Mouse (Mus musculus) C2C12 (cell line): ENCODE measurements at regions not wholly inside any gene's neighbourhood (a gene's known extent, or its start where the extent isn't known, plus 50 kb on each side); places are given as distances from the start of the nearest gene placed in this dataset.
A peak's percentile ranks its signal among the peaks of the same experiment; 100 is the strongest.

Source experiments
- H3K27me3 ChIP-seq: one replicate; pipeline ENCODE4 v1.6.1; 2011; ENCODE audit not compliant: control insufficient read depth, insufficient read depth, insufficient read length
- H3K36me3 ChIP-seq: one replicate; pipeline ENCODE4 v1.6.1; 2011; ENCODE audit not compliant: control insufficient read depth, insufficient read depth
- H3K4me3 ChIP-seq: one replicate; pipeline ENCODE4 v1.5.1; 2011; ENCODE audit warnings: mild to moderate bottlenecking, control low read depth; ENCODE audit not compliant: poor library complexity, insufficient read depth, severe bottlenecking
- H3K79me2 ChIP-seq: one replicate; pipeline ENCODE4 v1.6.1; 2011; ENCODE audit not compliant: control insufficient read depth, insufficient read depth
- H3K79me3 ChIP-seq: one replicate; pipeline ENCODE4 v1.6.1; 2011; ENCODE audit warnings: low read depth, control low read depth
- H3ac ChIP-seq: one replicate; pipeline ENCODE3; 2011; ENCODE audit warnings: low read depth; ENCODE audit not compliant: control insufficient read depth, insufficient read length
- CEBPB ChIP-seq: IDR thresholded peaks from one replicate; pipeline ENCODE4 v1.6.1; 2011; ENCODE audit warnings: low read depth, mild to moderate bottlenecking, control low read depth, moderate library complexity
- CTCF ChIP-seq: IDR thresholded peaks from one replicate; pipeline ENCODE4 v1.5.1; 2011; ENCODE audit not compliant: control insufficient read depth, insufficient read depth, insufficient read length
- FOSL1 ChIP-seq: IDR thresholded peaks from one replicate; pipeline ENCODE4 v1.8.0; 2011; ENCODE audit warnings: mild to moderate bottlenecking, low read length; ENCODE audit not compliant: poor library complexity, insufficient read depth, severe bottlenecking
- MAX ChIP-seq: IDR thresholded peaks from one replicate; pipeline ENCODE4 v1.6.1; 2011; ENCODE audit warnings: mild to moderate bottlenecking, control low read depth
- MYOD1 ChIP-seq: IDR thresholded peaks from one replicate; pipeline ENCODE4 v1.6.1; 2011; ENCODE audit warnings: low read depth; ENCODE audit not compliant: control insufficient read depth, insufficient read length
- MYOG ChIP-seq: IDR thresholded peaks from one replicate; pipeline ENCODE4 v1.6.1; 2011; ENCODE audit not compliant: control insufficient read depth, insufficient read length; ENCODE audit errors: extremely low read depth
- USF1 ChIP-seq: IDR thresholded peaks from one replicate; pipeline ENCODE4 v1.6.1; 2011; ENCODE audit warnings: low read depth, mild to moderate bottlenecking, control low read depth, moderate library complexity

DNA sequence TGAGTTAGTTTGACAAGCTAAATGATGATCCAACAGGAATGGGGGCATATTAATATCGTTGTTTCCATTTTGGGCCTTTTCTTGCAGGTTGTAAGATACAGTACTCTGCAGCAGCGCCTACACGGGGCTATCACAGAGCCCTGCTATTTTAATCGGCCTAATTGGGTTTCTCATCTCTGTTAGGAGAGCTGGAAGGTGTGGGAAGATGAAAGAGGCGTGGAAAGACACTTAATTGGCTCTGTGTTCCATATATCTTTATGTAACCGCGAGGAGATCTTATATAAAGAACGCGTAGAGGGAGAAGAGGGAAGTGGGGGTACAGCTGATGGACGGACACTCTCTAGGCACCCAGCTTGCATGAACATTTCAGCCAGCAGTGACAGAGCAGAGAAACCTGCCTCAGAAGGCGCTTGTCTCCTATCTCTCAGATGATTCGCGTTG lies 1300.5 kb downstream of the Synb start:
- Histone ChIP-seq H3K79me2 (no peaks in the 10 kb centered on the region), H3K27me3 (no peaks in the 10 kb centered on the region), H3K36me3 (no peaks in the 10 kb centered on the region), H3ac (no peak overlapping the region), H3K4me3 (no peak overlapping the region), H3K79me3 (no peaks in the 10 kb centered on the region)
- TF ChIP-seq CEBPB (no peak), MYOG (no peak), MYOD1 (no peak), FOSL1 (no peak)

DNA sequence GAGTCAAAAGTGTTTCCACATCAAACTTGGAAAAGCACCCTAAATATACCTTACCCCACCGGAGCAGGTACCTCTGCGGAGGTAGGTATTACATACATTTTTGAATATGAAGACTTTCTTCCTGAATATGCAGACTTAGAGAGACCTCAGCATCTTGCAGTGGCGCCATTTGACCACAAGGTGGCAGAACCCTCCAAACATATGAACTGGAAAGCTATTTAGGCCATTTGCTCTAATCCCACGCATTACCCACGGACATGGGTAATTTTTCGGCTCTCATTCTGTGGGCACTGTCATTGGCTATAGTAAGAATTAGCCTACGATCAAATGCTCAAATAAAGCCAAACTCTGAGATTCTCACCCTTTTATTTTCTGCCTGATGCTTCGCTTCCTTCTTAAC lies 1301.0 kb downstream of the Synb start:
- no peak for TF ChIP-seq FOSL1
- peak; percentile 66 for TF ChIP-seq CTCF
- Histone ChIP-seq H3K4me3 (no peak overlapping the region), H3ac (no peak overlapping the region), H3K27me3 (no peaks in the 10 kb centered on the region), H3K36me3 (no peaks in the 10 kb centered on the region), H3K79me2 (no peaks in the 10 kb centered on the region), H3K79me3 (no peaks in the 10 kb centered on the region)

DNA sequence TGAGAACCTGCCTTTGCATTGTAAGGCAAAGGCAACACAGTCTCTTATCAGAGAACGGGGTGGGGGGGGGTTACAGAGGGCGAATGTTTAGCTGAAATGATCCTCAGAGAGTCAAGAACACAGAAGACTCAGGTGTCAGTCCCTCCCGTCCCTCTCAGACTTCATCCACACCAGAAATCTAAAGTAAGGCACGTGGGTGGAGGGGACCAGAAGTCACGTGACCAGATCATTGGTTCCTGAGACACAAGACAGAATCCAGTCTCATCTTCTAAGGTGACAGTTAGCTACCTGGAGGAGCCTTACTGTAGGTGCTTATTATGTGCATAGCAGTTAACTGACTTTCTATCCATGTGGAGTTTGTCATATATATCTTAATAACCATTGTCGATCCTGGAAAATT lies 1302.0 kb downstream of the Synb start:
- H3ac ChIP-seq, result no peak overlapping the region
- TF ChIP-seq USF1 (peak; percentile 71), MYOD1 (no peak), CEBPB (no peak)
- H3K27me3 ChIP-seq, result no peaks in the 10 kb centered on the region
- no peaks in the 10 kb centered on the region for H3K36me3 ChIP-seq
- H3K79me2 ChIP-seq, result no peaks in the 10 kb centered on the region
- no peaks in the 10 kb centered on the region for H3K79me3 ChIP-seq
- H3K4me3 ChIP-seq, result no peak overlapping the region

DNA sequence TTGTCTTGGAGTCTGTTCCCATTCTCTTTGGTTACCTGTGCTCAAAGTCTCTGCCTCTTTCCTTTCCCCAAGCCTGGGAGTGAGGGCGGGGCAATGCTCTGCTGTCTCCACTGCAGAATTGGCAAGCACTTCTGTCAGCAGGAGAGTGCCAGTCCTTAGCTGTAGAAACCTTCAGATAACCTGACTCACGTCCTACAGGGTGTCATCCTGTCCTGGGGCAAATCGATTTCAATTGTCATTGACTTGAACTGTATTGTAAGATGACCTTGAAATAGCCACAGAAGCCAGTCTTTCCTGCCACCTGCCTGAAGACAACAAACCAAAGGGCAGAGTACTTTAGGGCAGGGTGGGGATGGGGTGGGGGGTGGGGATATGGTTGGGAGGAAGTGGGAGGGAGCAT lies 1303.8 kb downstream of the Synb start:
- H3K79me3 ChIP-seq, result no peaks in the 10 kb centered on the region
- no peak overlapping the region for H3K4me3 ChIP-seq
- TF ChIP-seq MYOD1, result no peak
- no peak for TF ChIP-seq CTCF
- no peak for TF ChIP-seq MAX
- no peak for TF ChIP-seq FOSL1
- TF ChIP-seq MYOG, result no peak
- no peak for TF ChIP-seq USF1
- no peak for TF ChIP-seq CEBPB
- no peaks in the 10 kb centered on the region for H3K79me2 ChIP-seq
- H3K36me3 ChIP-seq, result no peaks in the 10 kb centered on the region
- H3ac ChIP-seq, result no peak overlapping the region
- no peaks in the 10 kb centered on the region for H3K27me3 ChIP-seq
